Mouse (Mus musculus) heart, embryonic 14.5 days (tissue): ENCODE data around the gene Tmem108. TPM values are rescaled to one million over a fixed set of nuclear protein-coding genes. Genes with fewer than 3 reads are reported as not detected.

Source experiments
- ATAC-seq: fragments of 200-750 bp; cut with Nextera tagmentation; 2 replicates; pipeline ENCODE4 v1.8.0; 2017; ENCODE audit warnings: low read depth, moderate TSS enrichment; ENCODE audit not compliant: insufficient number of reproducible peaks, insufficient read depth, low FRiP score
- H3K27ac ChIP-seq, 2 experiments: fragments of 200-500 bp in 1 of 2; fragments of 300-500 bp in 1 of 2; sonication (generic) in 1 of 2; replicated peaks in 1 of 2; 2 replicates each; pipeline ENCODE4 v1.5.1; 2012 to 2014; ENCODE audit warnings: low read depth in 2 of 2, low read length in 2 of 2, control low read depth in 1 of 2, mild to moderate bottlenecking in 1 of 2, mixed read lengths in 1 of 2; ENCODE audit not compliant: control insufficient read depth in 1 of 2, insufficient read depth in 1 of 2
- H3K27me3 ChIP-seq: fragments of 300-500 bp; sonication (generic); 2 replicates; pipeline ENCODE4 v1.6.1; 2014; ENCODE audit warnings: mild to moderate bottlenecking, low read length, control low read depth; ENCODE audit not compliant: control insufficient read depth, insufficient read depth
- H3K36me3 ChIP-seq: fragments of 300-500 bp; sonication (generic); 2 replicates; pipeline ENCODE4 v1.6.1; 2014; ENCODE audit warnings: mild to moderate bottlenecking, control low read depth, low read length, mixed read lengths; ENCODE audit not compliant: control insufficient read depth, insufficient read depth
- H3K4me1 ChIP-seq, 2 experiments: fragments of 200-500 bp in 1 of 2; fragments of 300-500 bp in 1 of 2; sonication (generic) in 1 of 2; 2 replicates each; pipeline ENCODE4 v1.6.1; 2012 to 2014; ENCODE audit warnings: low read length in 2 of 2, control low read depth in 1 of 2, mixed read lengths in 1 of 2; ENCODE audit not compliant: control insufficient read depth in 2 of 2, insufficient read depth in 2 of 2
- H3K4me2 ChIP-seq: fragments of 300-500 bp; sonication (generic); 2 replicates; pipeline ENCODE4 v1.6.1; 2014; ENCODE audit warnings: mild to moderate bottlenecking, low read length
- H3K4me3 ChIP-seq, 2 experiments: fragments of 200-500 bp in 1 of 2; fragments of 300-500 bp in 1 of 2; sonication (generic) in 1 of 2; 2 replicates each; pipeline ENCODE4 v1.5.1; 2012 to 2014; ENCODE audit warnings: low read length in 2 of 2, mild to moderate bottlenecking in 2 of 2, control low read depth in 1 of 2, low read depth in 1 of 2, moderate library complexity in 1 of 2; ENCODE audit not compliant: control insufficient read depth in 1 of 2, insufficient read depth in 1 of 2
- H3K9ac ChIP-seq: fragments of 300-500 bp; sonication (generic); 2 replicates; pipeline ENCODE4 v1.6.1; 2014; ENCODE audit warnings: mild to moderate bottlenecking, low read length
- H3K9me3 ChIP-seq: fragments of 300-500 bp; sonication (generic); 2 replicates; pipeline ENCODE4 v1.6.1; 2016; ENCODE audit warnings: low read length, control low read depth; ENCODE audit not compliant: control insufficient read depth
- WGBS: fragments of 180-500 bp; shearing (Covaris S2); extraction: QIAGEN DNeasy Blood & Tissue Kit; methylation state at CpG from one replicate; pipeline ENCODE4 v1.1.7; 2014; 5-methylcytosine and 5-hydroxymethylcytosine counted together
- polyA plus RNA-seq: library from polyadenylated mRNA; unstranded; fragments of >200 nt; fragmentation: Nextera tagmentation; extraction: Ambion mirVana; gene quantifications from 2 replicates; pipeline ENCODE4 v1.2.1, GENCODE M21; 2014

Gene Tmem108
- polyA plus RNA-seq, 1 experiment from 2014 or later, result 74.3 TPM

GRCm38 (mm10) chr9:103700240-103700639 lies 61.4 kb downstream of the Tmem108 start:
- Histone ChIP-seq H3K9ac (no peak overlapping the region), H3K36me3 (0 out of 2 replicates have a peak, but pooled peaks cover 3% of the 10 kb centered on the region), H3K27ac (no peak overlapping the region), H3K4me2 (no peak overlapping the region), H3K4me1 (peaks cover 9 to 12% of the 10 kb centered on the region in 2 experiments; a peak in 3 of 4 replicates), H3K9me3 (peaks cover 3% of the 10 kb centered on the region; the same call in 1 of the 2 replicates), H3K27me3 (no peaks in the 10 kb centered on the region), H3K4me3 (no peak overlapping the region)
- ATAC-seq, result no peak
- WGBS, result 51% methylated on average over 1 of the region's 1 CpGs

GRCm38 (mm10) chr9:103696967-103697366 lies 64.7 kb downstream of the Tmem108 start:
- Histone ChIP-seq H3K27me3 (no peaks in the 10 kb centered on the region), H3K4me3 (no peak overlapping the region), H3K9ac (no peak overlapping the region), H3K9me3 (peaks cover 3% of the 10 kb centered on the region; the same call in 1 of the 2 replicates), H3K4me1 (peaks cover 20 to 31% of the 10 kb centered on the region in 2 experiments), H3K36me3 (no peaks in the 10 kb centered on the region), H3K4me2 (no peak overlapping the region), H3K27ac (no peak overlapping the region)
- 51% methylated on average over 6 of the region's 6 CpGs for WGBS
- ATAC-seq, result no peak

GRCm38 (mm10) chr9:103693826-103694225 lies 67.8 kb downstream of the Tmem108 start:
- no peak for ATAC-seq
- Histone ChIP-seq H3K27ac (peak overlapping the region in 1 of 2 experiments; percentile 19; a peak in 1 of 4 replicates), H3K4me2 (no peak overlapping the region), H3K9ac (no peak overlapping the region), H3K4me3 (no peak overlapping the region), H3K36me3 (no peaks in the 10 kb centered on the region), H3K4me1 (peaks cover 28 to 56% of the 10 kb centered on the region in 2 experiments), H3K27me3 (no peaks in the 10 kb centered on the region), H3K9me3 (peaks cover 3% of the 10 kb centered on the region; the same call in 1 of the 2 replicates)

GRCm38 (mm10) chr9:103692699-103693098 lies 68.9 kb downstream of the Tmem108 start:
- Histone ChIP-seq H3K9ac (no peak overlapping the region), H3K27me3 (no peaks in the 10 kb centered on the region), H3K4me1 (peaks cover 30 to 67% of the 10 kb centered on the region in 2 experiments), H3K36me3 (no peaks in the 10 kb centered on the region), H3K4me2 (no peak overlapping the region), H3K9me3 (peaks cover 3% of the 10 kb centered on the region; the same call in 1 of the 2 replicates), H3K4me3 (no peak overlapping the region), H3K27ac (peak overlapping the region; percentile 69 to 79)
- WGBS, result 16% methylated on average over 4 of the region's 4 CpGs
- ATAC-seq, result no peak

GRCm38 (mm10) chr9:103691847-103692246 lies 69.8 kb downstream of the Tmem108 start:
- no peak for ATAC-seq
- H3K27ac ChIP-seq, result peak overlapping the region; percentile 32 to 79
- H3K4me3 ChIP-seq, result no peak overlapping the region

GRCm38 (mm10) chr9:103690446-103690845 lies 71.2 kb downstream of the Tmem108 start:
- Histone ChIP-seq H3K27me3 (no peaks in the 10 kb centered on the region), H3K36me3 (no peaks in the 10 kb centered on the region), H3K9ac (no peak overlapping the region), H3K27ac (peak overlapping the region; percentile 79 to 84), H3K4me2 (no peak overlapping the region), H3K9me3 (no peaks in the 10 kb centered on the region), H3K4me1 (peaks cover 36 to 78% of the 10 kb centered on the region in 2 experiments), H3K4me3 (no peak overlapping the region)
- peak; percentile 69 for ATAC-seq
- WGBS, result 40% methylated on average over 3 of the region's 3 CpGs

More at GRCm38 (mm10) chr9:103691847-103692246, 69.8 kb downstream of the Tmem108 start:
- Histone ChIP-seq H3K27me3 (no peaks in the 10 kb centered on the region), H3K4me1 (peaks cover 31 to 71% of the 10 kb centered on the region in 2 experiments), H3K9ac (no peak overlapping the region), H3K4me2 (no peak overlapping the region), H3K9me3 (peaks cover 3% of the 10 kb centered on the region; the same call in 1 of the 2 replicates), H3K36me3 (no peaks in the 10 kb centered on the region)
- 69% methylated on average over 9 of the region's 9 CpGs for WGBS

- no peak overlapping the region for H3K4me3 ChIP-seq
- ATAC-seq, result peak; percentile 73
- H3K27ac ChIP-seq, result peak overlapping the region; percentile 79 to 84
- 45% methylated on average over 7 of the region's 7 CpGs for WGBS
- H3K4me2 ChIP-seq, result no peak overlapping the region
- H3K9ac ChIP-seq, result no peak overlapping the region
- no peaks in the 10 kb centered on the region for H3K27me3 ChIP-seq
- peaks cover 36 to 78% of the 10 kb centered on the region in 2 experiments for H3K4me1 ChIP-seq
- H3K36me3 ChIP-seq, result no peaks in the 10 kb centered on the region
- H3K9me3 ChIP-seq, result 0 out of 2 replicates have a peak, but pooled peaks cover 3% of the 10 kb centered on the region
Observed at GRCm38 (mm10) chr9:103689697-103690096, 71.9 kb downstream of the Tmem108 start.

GRCm38 (mm10) chr9:103689006-103689405 lies 72.6 kb downstream of the Tmem108 start:
- H3K27ac ChIP-seq, result peak overlapping the region; percentile 63 to 79
- peaks cover 36 to 75% of the 10 kb centered on the region in 2 experiments for H3K4me1 ChIP-seq
- no peak for ATAC-seq

More at GRCm38 (mm10) chr9:103689006-103689405, 72.6 kb downstream of the Tmem108 start:
- H3K9ac ChIP-seq, result no peak overlapping the region
- no peaks in the 10 kb centered on the region for H3K27me3 ChIP-seq
- H3K4me3 ChIP-seq, result no peak overlapping the region
- WGBS, result 68% methylated on average over 10 of the region's 10 CpGs
- 0 out of 2 replicates have a peak, but pooled peaks cover 3% of the 10 kb centered on the region for H3K9me3 ChIP-seq
- no peaks in the 10 kb centered on the region for H3K36me3 ChIP-seq
- no peak overlapping the region for H3K4me2 ChIP-seq
